Mouse (Mus musculus) MEL (cell line): ENCODE measurements around the gene Prrg3.
"Not testable (repeated sequence)": the region's sequence is repeated elsewhere in the genome, so short reads cannot be mapped to it uniquely, and the experiment has no call there.

Source experiments
- BHLHE40 ChIP-seq: IDR thresholded peaks from 2 replicates; pipeline ENCODE4 v1.6.1; 2012; ENCODE audit warnings: low read depth, mild to moderate bottlenecking, inconsistent platforms, low read length, improper control_type of control experiment, borderline replicate concordance
- CTCF ChIP-seq, 3 experiments: IDR thresholded peaks in 2 of 3; conservative IDR thresholded peaks in 1 of 3; 2 replicates each; pipeline ENCODE4 v1.5.1; 2011 to 2012; ENCODE audit warnings: low read length in 3 of 3, low read depth in 2 of 3, mild to moderate bottlenecking in 2 of 3, improper control_type of control experiment in 1 of 3, inconsistent platforms in 1 of 3, mixed read lengths in 1 of 3, moderate library complexity in 1 of 3; ENCODE audit not compliant: control insufficient read depth in 1 of 3, insufficient read depth in 1 of 3, poor library complexity in 1 of 3, severe bottlenecking in 1 of 3
- EP300 ChIP-seq, 2 experiments: IDR thresholded peaks; 2 replicates each; pipeline ENCODE4 v1.6.1; 2011; ENCODE audit warnings: improper control_type of control experiment in 2 of 2, low read length in 2 of 2, low read depth in 1 of 2, mild to moderate bottlenecking in 1 of 2
- GATA1 ChIP-seq: IDR thresholded peaks from 2 replicates; pipeline ENCODE4 v1.6.1; 2011; ENCODE audit warnings: low read depth, low read length, improper control_type of control experiment
- MAX ChIP-seq: IDR thresholded peaks from 2 replicates; pipeline ENCODE4 v1.6.1; 2011; ENCODE audit warnings: low read length, improper control_type of control experiment
- MXI1 ChIP-seq: IDR thresholded peaks from 2 replicates; pipeline ENCODE4 v1.6.1; 2011; ENCODE audit warnings: mild to moderate bottlenecking, low read depth, low read length, improper control_type of control experiment
- MYB ChIP-seq: IDR thresholded peaks from 2 replicates; pipeline ENCODE4 v1.6.1; 2011; ENCODE audit warnings: mild to moderate bottlenecking, low read depth, low read length, improper control_type of control experiment
- MYC ChIP-seq: IDR thresholded peaks from 2 replicates; pipeline ENCODE4 v1.6.1; 2011; ENCODE audit warnings: low read depth, mild to moderate bottlenecking, low read length, improper control_type of control experiment, moderate library complexity
- POLR2A ChIP-seq, 2 experiments: IDR thresholded peaks; 2 replicates each; pipeline ENCODE4 v1.6.1; 2011 to 2012; ENCODE audit warnings: low read length in 2 of 2, mild to moderate bottlenecking in 2 of 2, control low read depth in 1 of 2, improper control_type of control experiment in 1 of 2, low read depth in 1 of 2, moderate library complexity in 1 of 2; ENCODE audit not compliant: control insufficient read depth in 1 of 2, insufficient read depth in 1 of 2, poor library complexity in 1 of 2
- POLR2AphosphoS2 ChIP-seq: IDR thresholded peaks from 2 replicates; pipeline ENCODE4 v1.6.1; 2011; ENCODE audit warnings: low read length, improper control_type of control experiment
- RCOR1 ChIP-seq: IDR thresholded peaks from 2 replicates; pipeline ENCODE4 v1.6.1; 2012; ENCODE audit warnings: low read depth, mild to moderate bottlenecking, inconsistent platforms, low read length, improper control_type of control experiment
- TCF12 ChIP-seq: IDR thresholded peaks from 2 replicates; pipeline ENCODE4 v1.6.1; 2014; ENCODE audit warnings: low read depth, mild to moderate bottlenecking, inconsistent platforms, low read length, improper control_type of control experiment, moderate library complexity
- USF1 ChIP-seq: IDR thresholded peaks from 2 replicates; pipeline ENCODE4 v1.6.1; 2014; ENCODE audit warnings: low read depth, mild to moderate bottlenecking, inconsistent platforms, low read length, improper control_type of control experiment, moderate library complexity

DNA sequence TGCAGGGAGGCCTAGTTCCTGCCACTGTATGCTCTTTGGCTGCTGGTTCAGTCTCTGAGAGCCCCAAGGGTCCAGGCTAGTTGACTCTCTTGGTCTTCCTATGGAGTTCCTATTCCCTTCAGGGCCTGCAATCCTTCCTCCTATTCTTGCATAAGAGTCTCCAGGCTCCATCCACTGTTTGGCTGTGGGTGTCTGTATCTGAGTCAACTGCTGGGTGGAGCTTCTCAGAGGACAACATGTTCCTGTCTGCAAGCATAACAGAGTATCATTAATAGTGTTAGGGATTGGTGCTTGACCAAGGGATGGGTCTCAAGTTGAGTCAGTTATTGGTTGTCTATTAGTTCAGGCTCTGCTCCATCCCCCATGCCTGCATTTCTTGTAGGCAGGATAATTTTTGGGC is 15.3 kb downstream of the Prrg3 start:
- not testable (repeated sequence) for TF ChIP-seq TCF12; MAX; CTCF (IDR thresholded peaks at IDR 0.05 in 2 of 3, conservative IDR thresholded peaks at IDR 0.05 in 1 of 3; ENCODE audit: control insufficient read depth in 1 of 3, insufficient read depth in 1 of 3, low read depth in 2 of 3, low read length in 3 of 3, poor library complexity in 1 of 3, severe bottlenecking in 1 of 3); POLR2A (IDR thresholded peaks at IDR 0.05; ENCODE audit: control insufficient read depth in 1 of 2, insufficient read depth in 1 of 2, low read depth in 1 of 2, low read length in 2 of 2, poor library complexity in 1 of 2); RCOR1; POLR2AphosphoS2; MYC; MYB; USF1; EP300 (IDR thresholded peaks at IDR 0.05; ENCODE audit: low read depth in 1 of 2, low read length in 2 of 2); MXI1; BHLHE40; GATA1
